Mouse (Mus musculus) left cerebral cortex, postnatal 36 days (tissue): ENCODE measurements around the gene Gm29609. TPM values are rescaled to one million over a fixed set of nuclear protein-coding genes. Genes with fewer than 3 reads are reported as not detected.

Source experiments
- DNase-seq, 2 experiments: peaks; one replicate each; pipeline ENCODE4 v3.0.0; 2021 to 2022; ENCODE audit warnings: low spot score in 2 of 2, mixed read lengths in 1 of 2
- intact Hi-C: fragments of 180-260 bp; cut with DNase I; formaldehyde crosslinking; loops from one replicate; pipeline ENCODE4 v1.15.1; 2025
- total RNA-seq, 2 experiments: library from RNA; stranded (reverse); gene quantifications; 2 replicates each; pipeline ENCODE4 v1.2.3; 2021

Gene Gm29609
- total RNA-seq, 2 experiments from 2014 or later: 2.0 to 5.1 TPM

DNA sequence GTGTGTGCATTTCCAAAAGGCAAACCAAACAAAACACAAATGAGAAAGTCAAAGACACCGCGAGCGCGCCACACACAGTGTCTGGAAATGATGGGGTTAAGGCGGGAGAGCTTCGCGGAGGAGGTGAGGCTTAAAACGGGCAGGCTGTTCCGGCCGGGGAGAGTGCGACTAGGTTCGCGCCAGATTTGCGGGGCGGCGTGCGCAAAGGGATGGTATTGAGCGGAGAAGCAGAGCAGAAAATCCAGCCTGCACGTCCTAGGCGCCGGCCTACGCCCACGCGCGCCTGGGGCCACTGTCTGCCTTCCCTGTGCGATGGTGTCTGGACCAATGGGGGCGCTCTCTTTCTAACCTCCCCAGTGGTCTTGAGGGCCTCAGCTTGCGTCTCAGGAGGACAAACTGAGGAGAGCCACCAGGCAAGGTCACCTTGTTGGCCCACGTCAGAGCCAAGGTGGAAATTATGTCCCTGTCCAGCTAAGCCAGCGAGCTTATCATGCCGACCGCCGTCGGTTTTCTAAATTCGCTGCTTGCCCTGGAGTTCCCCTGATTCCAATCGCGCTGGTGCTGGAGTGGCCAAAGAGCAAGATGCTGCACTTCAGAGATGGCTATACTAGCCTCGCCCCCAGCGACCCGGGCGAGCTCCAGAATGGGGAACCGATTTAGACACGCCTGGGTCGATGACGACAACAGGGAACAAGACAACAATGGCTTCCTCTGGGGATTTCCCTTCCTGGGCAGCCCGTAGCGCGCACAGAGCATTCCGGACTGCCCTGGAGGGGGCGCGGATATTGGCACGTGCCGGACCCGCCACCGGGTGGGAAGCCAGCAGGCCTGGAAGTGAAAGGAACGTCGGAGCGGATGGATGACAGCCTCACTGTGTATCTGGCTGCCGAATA is 84.7 kb downstream of the Gm29609 start:
- intact Hi-C loops: no loop called here
- peak; percentile 68 to 82 for DNase-seq

Other genes starting within 250 kb of the Gm29609 start
- 10 to 100 TPM; 26.1 to 26.4 TPM for gene Cgref1, start 234.3 kb downstream of the Gm29609 start, total RNA-seq
- 100 to 1,000 TPM; 121 to 128 TPM for gene Preb, start 219.6 kb downstream of the Gm29609 start, total RNA-seq
- gene Tcf23, start 211.2 kb downstream of the Gm29609 start, total RNA-seq: under 1 TPM; 0.15 to 0.27 TPM
- 10 to 100 TPM; 74.3 to 75.8 TPM for gene Atraid, start 131.6 kb downstream of the Gm29609 start, total RNA-seq
- gene Slc5a6, start 131.0 kb downstream of the Gm29609 start, total RNA-seq: 10 to 100 TPM; 14.4 to 17.9 TPM
- gene Cad, start 125.1 kb downstream of the Gm29609 start, total RNA-seq: 10 to 100 TPM; 18.1 to 21.8 TPM
- gene Dnajc5g, start 73.6 kb downstream of the Gm29609 start, total RNA-seq: not detected
- gene Slc30a3, start 71.7 kb downstream of the Gm29609 start, total RNA-seq: 100 to 1,000 TPM; 155 to 159 TPM
- gene Trim54, start 63.2 kb downstream of the Gm29609 start, total RNA-seq: 1 to 10 TPM; 1.4 to 2.8 TPM
- gene Ucn, start 41.1 kb downstream of the Gm29609 start, total RNA-seq: 1 to 10 TPM in 1 of 2 experiments, not detected in 1; 2.4 TPM
- 10 to 100 TPM; 46.2 to 50.8 TPM for gene Mpv17, start 25.7 kb downstream of the Gm29609 start, total RNA-seq
- 10 to 100 TPM; 48.0 to 73.7 TPM for gene Gtf3c2, start 233 bp upstream of the Gm29609 start, total RNA-seq
- gene Snx17, start 13.3 kb upstream of the Gm29609 start, total RNA-seq: 10 to 100 TPM; 78.9 to 84.4 TPM
- gene Eif2b4, start 13.5 kb upstream of the Gm29609 start, total RNA-seq: 10 to 100 TPM; 36.2 to 41.1 TPM
- 10 to 100 TPM; 26.8 to 29.3 TPM for gene Zfp513, start 22.4 kb upstream of the Gm29609 start, total RNA-seq
- 10 to 100 TPM; 70.2 to 71.8 TPM for gene Ppm1g, start 40.8 kb upstream of the Gm29609 start, total RNA-seq
- 10 to 100 TPM; 77.9 to 80.9 TPM for gene Nrbp1, start 61.0 kb upstream of the Gm29609 start, total RNA-seq
- gene Gm9970, start 61.3 kb upstream of the Gm29609 start, total RNA-seq: not detected
- gene Krtcap3, start 71.8 kb upstream of the Gm29609 start, total RNA-seq: 1 to 10 TPM; 2.2 to 4.0 TPM
- 100 to 1,000 TPM in 1 of 2 experiments, 10 to 100 TPM in 1; 78.3 to 102 TPM for gene Ift172, start 111.2 kb upstream of the Gm29609 start, total RNA-seq
- 100 to 1,000 TPM; 147 to 162 TPM for gene Fndc4, start 116.2 kb upstream of the Gm29609 start, total RNA-seq
- gene Gckr, start 117.5 kb upstream of the Gm29609 start, total RNA-seq: under 1 TPM in 1 of 2 experiments, not detected in 1; 0.25 TPM